Mouse (Mus musculus) testis, postnatal 14 days (tissue): ENCODE results near the gene Ndufs3.

ENCODE experiments used
- DNase-seq: peaks from one replicate; pipeline ENCODE4 v3.0.0; 2021; ENCODE audit warnings: low spot score

Ndufs3 gene

DNA sequence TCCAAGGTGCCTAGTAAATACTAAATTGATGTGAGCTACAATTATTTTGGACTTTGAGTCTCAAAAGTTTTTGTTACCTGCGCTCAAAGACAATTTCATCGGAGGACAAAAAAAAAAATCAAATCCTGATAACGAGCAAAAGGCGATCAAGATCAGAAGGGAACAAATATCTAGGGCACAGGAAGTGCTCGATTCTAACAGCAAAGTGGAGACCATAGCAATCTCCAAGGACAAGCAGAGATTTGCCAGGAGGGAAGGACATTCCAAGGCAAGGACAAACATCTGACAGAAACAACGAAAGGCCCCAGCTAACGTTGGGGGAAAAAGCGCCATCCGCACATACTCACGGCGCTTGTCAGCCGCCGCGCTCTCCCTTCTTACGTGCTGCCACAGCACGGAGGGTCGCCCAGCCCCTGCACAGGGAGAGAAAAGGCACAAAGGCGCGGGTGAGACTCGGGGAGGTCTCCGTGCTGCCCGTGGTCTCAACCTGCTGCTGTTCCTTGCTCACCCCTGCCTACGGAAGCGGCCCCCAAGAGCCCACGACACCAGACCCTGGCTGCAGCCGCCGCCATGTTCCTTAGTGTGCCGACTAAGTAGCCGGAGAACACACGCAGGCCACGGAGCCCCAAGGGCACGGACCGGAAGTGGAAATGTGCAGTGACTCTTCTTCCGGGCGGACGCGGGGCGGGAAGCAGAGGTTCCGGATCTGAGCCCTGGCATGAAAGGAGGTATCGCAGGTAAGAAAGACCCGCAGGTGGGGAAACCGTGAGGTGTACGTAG, at the start of gene Ndufs3, which contains the start of gene Kbtbd4:
Ndufs3 (minus strand) TSS at position 752 of the 780 bp plus-strand sequence.
Kbtbd4 (plus strand) TSS at position 665 of the 780 bp plus-strand sequence.
- peak; percentile 90 for DNase-seq

DNA sequence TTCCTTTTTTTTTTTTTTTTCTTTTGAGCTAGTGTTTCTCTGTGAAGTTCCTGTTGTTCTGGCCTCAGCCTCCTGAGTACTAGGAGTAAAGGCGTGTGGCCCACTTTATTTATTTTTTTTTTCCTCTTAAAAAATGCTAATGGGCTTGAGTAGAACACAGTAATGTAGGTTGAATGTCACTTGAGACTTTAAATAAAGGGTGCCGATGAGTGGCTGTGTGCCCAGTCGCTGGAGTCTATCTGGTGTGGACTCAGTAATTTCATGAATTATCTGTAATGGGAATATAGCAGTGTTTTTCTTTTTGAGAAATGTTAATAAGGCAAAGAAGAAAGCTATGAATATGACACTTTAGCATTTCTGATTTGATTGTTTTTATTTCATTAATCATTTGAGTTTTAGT, 48.8 kb upstream of the Ndufs3 start:
- no peak for DNase-seq

DNA sequence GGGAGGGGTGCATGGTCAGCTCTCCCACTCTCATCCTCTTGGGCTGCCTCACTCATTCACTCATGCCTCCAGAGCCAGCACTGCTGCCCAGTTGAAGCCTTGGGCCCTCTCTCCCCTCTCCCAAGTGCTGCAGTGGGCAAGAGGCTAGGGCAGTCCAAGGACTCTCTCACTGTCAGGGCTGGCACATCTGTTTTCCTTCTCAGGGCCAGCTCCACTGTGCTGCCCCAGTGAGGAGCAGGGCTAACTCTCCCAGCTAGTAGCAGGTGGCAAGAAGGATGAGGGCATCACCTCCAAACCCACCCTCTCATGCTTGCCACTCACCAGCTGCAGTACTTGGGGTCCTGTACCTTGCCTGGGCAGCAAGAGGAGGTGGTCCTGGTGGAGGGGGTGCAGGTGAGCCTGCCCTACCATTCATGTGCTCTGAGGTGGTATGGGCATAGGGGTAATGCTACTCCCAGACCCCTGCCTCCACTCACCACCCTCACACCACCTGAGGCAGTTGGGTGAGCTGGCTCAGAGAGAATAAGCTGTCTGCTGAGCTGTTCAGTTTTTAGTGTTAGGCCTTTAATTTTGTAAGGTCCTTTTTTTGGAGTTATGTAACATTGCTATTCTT, 46.1 kb upstream of the Ndufs3 start:
- no peak for DNase-seq

DNA sequence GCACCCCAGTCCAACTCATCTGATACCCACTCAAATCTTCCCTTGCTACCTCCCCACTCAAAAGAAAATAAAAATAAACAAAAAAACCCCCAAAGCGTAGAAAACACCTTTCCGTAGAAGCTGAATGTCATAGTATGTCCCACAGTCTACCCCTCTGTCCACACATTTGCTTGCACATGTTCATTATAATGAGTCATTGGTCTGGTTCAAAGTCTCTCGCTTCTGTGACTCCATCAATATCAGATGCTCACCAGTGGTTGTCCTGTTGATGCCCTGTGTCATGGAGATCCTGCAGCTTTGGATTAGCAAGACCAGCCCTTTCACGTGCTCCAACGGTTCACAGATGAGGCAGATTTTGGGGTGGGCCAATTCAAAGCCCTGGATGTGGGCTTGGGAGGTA, 45.5 kb upstream of the Ndufs3 start:
- no peak for DNase-seq

DNA sequence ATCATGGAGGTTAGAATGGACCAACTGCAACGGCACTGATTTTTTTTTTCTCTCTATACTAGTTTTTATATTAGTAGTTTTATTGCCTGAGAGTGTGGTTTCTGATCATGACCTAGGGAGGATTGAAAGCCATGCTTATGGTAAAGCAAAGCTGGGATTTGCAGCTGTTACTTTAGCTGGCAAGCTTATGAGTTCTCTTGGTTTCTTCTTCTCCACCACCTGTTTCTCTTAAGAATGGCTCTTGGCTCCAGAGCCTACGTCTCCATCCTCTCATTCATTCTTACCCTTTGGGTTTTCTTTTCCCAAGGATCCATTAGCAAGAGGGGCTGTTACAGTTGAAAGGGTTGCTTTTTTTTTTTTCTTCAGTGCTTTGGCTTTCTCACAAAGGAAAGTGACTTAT, 37.1 kb upstream of the Ndufs3 start:
- no peak for DNase-seq

DNA sequence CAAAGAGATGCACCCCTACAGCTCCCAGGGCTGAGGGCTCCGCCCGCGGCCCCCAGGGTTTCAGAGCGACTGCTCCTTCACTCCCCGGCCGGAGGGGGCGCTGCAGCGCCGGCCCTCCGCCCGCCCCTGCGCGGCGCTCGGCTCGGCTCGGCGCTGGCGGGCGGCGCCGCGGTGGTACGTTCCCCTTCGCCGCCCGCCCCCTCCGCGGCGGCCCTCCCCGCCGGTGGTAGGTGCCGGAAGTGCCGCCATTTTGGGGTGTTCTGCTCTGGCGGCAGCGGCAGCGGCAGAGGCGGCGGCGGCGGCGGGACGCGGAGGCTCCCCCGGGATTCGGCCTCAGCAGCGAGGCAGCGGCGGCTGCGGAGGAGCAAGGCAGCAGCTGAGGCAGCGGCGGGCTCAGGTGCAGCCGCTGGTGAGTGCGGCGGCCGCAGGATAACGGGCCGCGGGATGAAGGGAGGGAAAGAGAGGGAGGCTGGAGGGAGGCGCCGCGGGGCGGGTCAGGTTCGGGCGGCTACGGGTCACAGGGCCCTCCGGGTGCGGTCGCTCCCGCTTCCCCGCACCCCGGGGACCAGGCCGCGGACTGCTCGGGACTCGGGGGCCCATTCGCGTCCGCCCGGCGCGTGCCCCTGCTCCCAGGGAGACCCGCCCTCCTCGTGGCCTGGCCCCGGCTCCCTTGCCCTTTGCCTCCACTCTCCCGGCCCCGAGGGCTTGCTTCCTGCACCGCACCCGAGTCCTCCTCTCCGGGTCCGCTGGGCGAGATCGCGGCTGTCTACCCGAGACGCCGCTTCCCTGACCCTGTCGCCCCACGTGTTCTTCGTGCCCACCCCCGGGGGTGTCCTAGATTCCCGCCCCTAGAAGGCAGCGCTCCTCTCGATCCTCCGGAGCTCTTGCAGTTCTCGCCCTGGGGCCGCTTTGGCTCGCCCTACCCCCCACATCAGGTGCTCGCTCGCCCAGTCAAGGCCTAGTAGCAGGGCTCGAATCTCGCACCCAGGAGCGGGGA, 35.9 kb upstream of the Ndufs3 start, which contains the start of gene Celf1:
Celf1 (plus strand) TSS at position 150 of the 997 bp plus-strand sequence.
- DNase-seq = peak; percentile 87

DNA sequence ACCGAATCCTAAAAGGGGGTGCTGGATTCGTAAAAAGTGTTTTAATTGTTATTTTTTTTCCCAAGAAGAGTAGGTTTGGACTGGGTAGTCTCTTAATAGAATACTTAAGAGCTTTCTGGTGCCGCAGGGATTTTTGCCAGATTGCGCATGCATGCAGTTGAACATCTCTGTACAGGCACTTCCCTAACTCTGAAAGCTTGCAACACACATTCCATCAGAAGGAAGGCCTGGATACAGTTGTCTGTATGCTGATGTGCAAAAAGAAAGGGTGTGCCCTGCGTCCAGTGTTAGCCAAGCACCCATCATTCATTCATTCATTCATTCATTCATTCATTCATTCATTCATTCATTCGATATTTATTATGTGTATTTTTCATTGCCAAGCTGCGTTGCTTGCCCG, 35.1 kb upstream of the Ndufs3 start:
- DNase-seq = peak; percentile 22

DNA sequence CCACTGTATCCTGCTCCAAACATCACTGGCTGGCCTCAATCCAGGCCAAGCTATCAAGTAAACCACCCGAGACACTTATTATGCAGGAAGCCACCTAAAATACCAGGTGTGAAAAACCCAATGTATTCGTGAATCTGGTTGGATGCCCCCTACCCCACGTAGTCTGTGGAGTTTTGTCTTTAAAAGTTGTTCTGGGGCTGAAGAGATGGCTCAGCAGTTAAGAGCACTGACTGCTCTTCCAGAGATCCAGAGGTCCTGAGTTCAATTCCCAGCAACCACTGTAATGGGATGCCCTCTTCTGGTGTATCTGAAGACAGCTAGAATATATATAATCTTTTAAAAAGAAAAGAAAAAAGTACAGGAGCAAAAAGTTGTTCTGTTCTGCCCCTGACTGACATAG, 33.7 kb upstream of the Ndufs3 start:
- DNase-seq = no peak

DNA sequence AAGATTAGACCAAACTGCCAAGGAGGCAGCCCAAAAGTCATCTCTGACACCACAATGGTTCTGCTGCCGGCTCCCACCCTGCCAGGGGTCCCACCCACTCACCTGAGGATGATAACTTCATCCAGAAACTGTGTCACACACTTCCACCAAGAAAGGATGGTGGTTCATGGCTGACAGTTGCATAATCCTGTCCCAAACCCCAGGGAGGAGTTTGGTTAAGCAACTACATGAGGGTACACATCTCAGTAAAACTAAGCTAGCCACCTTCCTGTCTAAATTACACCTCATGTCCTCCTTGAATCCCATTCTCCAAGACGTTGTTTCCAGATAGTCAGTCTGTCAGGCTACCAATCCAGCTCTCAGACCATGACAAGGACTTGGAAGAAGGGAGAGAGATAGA, 27.6 kb upstream of the Ndufs3 start:
- DNase-seq = no peak

DNA sequence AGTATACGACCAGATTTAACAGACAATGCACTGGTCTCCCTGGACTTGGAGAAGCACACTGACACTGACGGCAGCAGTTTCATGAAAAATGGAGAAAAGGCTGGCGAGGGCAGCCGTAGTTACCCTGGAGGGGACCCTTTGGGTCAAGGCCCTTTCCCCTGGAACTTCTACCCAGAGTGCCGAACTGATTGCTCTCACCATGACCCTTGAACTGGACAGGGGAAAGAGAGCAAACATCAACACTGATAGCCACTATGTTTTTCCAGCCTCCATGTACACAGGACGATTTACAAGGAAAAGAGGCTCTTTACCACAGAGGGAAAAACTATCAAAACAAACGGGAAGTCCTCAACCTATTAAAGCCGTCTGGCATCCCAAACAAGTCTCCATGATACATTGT, 27.2 kb upstream of the Ndufs3 start:
- no peak for DNase-seq

DNA sequence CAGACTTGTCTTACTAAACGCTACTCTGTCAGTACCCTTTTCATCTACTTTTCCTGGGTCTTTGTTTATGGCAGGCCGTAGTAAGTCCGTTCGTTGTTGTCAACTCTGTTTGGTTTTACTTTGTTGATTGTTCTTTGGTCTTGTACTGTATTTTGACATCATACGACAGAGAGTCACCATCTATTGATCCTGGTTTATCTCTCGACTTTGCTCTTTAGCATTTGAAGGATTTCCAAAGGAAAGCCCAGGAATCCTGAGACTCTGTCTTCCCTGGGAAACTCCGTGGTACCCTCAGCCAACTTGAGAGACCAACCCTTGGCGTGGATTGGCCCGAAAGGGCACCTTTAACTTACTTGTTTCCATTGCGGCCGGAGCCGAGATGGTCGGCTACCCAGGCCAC, 23.9 kb upstream of the Ndufs3 start:
- DNase-seq = no peak

DNA sequence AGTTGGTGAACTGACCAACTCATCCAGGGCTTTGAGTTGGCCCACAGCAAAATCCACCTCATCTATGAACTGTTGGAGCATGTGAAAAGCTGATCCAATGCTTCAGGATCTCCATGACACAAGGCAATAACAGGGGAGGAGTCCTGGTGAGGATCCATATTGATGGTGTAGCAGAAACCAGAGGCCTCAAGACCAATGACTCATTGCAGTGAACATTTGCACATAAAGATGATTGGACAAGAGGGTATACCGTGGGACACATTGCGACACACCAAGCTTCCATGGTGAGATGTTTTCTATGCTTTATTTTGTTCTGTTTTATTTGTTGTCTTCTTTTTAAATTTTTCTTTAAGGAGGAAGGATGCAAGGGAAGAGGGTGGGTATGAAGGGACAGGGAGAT, 18.0 kb upstream of the Ndufs3 start:
- DNase-seq = no peak

DNA sequence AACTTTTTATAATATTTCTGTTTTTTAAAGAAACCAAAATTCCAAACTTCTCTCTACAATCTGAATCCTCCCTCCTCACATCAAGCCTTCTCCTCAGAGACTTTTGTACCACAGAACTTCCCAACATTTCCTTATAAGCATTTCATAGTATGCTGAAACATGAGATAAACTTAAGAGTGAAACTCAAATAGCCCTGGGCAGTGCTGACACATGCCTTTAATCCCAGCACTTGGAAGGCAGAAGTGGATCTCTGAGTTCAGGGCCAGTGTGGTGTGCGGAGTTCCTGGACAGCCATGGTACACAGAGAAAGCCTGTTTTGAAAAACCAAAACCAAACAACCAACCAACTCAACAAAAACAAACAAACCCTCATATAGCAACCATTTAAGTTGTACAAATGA, 16.6 kb upstream of the Ndufs3 start:
- DNase-seq = no peak

DNA sequence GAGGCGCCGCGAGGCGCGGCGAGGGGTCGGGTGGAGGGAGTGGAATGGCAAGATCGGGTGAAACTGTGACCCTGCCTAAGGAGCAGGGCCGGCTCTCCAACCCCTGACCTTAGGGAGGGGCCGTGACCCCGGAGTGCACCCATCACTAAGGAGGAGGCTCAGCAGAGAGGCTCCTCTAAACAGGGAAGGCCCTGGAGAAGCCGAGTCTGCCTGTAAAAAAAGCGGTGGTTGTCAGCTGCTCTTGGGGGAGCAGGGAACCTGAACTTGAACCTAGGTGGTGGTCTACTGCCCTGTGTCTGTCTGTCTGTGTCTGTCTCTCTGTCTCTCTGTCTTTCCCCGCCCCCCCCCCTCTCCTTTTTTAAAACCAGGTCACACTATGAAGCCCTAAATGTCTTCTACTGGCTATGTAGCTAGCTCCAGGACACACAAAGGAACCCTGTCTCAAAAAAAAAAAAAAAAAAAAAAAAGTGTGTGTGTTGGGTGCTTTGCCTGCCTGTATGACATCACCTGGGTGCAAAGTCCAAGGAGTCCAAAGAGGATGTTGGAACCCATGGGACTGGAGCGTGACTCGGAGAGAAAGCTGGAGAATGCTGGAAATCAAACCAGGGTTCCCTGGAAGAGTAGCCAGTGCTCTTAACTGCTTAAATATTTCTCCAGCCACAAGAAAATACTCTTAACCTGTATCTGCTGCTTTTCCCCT, 13.5 kb upstream of the Ndufs3 start:
- no peak for DNase-seq

DNA sequence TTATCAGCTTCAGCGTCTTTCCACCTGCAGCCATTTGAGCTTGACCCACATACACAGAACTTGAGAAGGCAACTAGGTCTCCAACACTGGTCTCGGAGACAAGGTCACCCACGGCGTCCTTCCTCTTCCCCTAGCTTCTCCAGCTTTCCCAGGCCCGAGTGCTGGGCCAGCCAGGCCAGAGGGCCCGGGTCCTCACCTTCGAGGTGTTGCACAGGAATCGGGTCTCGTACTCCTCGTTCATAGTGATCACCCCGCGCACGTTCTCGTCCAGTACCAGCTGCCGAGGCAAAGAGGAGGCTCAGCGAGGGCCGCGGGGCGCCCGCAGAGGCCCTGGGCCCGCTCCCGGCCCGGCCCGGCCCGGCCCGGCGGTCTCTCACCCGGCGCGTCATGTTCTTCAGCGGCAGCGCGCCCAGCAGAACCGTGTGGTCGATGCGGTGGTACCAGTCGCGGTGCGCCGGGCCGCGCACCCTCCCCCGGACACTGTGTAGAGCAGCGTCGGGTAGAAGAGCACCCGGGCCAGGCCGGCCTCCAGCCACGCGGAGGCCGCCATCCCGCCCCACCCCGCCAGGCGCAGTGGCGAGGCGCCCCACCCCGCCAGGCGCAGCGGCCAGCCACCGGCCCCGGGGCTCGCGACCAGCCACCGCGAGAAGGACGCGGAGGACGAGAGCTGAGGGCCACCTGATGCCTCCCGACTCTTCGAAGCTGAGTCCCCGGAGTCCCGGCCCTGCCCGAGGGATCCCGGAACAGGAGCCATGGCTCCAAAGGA, 12.8 kb upstream of the Ndufs3 start:
- peak; percentile 76 for DNase-seq

DNA sequence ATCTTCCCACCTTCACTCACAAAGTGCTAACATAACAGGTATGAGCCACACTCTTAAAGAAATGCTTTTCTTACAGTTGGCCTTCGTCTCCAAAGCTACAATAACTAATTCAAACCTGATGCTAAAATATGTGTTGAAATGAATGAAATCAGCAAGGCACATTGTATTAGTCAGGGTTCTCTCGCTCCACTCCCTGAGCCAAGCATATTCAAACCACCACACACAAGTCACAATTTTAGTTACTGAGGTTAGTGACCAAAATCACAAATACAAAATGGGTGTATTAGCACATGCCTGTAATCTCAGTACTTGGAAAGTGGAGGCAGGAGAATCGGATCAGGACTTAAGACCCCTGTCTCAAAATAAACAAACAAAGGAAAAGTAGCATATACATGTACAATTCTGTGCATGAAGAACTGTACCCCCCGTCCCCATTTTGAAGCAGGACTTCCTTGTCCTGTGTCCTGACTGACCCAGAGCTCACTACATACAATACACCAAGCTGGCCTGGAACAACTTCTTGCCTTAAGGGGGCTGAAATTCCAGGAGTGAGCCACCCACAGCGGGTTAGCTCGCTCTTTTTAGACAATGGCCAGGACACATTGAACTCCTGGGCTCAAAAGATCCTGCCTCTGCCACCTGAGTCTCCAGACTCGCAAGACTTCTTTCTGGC, 12.1 kb upstream of the Ndufs3 start:
- no peak for DNase-seq

DNA sequence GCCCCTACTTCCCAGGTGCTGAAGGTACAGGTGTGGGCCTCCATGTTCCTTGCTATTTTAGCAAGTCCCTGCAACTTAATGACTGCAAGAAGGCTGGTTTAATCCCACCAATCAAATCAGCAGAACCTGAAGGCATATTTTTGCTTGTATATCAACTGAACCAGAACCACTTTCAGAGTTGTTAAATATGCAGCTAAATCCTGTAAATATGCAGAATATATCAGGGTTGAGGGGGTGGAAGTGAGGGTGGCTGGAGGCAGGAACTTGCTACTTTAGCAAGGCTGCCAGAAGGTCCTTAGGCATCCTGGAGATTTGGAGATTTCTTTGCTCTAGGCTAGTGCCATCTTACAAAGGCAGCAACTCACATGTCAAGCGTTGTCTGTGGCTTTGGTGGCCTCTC, 10.9 kb upstream of the Ndufs3 start:
- DNase-seq = no peak

DNA sequence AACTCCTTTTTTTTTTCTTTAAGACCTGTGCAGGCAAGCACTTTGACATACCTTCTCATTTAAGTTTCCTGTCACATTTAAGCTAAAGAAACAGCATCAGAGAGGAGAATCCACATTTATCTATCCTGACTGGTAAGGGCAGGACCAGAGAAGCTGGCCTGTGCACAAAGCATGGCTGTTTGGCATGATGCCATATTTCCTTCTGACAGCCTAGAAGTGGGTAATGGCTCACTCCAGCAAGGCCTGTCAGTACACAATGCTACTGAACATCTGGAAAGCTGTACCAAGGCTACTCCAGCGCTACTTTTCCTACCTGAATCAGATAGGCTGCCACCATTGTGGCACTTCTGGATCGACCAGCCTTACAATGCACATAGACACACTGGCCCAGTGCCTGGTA, 9.0 kb upstream of the Ndufs3 start:
- no peak for DNase-seq

DNA sequence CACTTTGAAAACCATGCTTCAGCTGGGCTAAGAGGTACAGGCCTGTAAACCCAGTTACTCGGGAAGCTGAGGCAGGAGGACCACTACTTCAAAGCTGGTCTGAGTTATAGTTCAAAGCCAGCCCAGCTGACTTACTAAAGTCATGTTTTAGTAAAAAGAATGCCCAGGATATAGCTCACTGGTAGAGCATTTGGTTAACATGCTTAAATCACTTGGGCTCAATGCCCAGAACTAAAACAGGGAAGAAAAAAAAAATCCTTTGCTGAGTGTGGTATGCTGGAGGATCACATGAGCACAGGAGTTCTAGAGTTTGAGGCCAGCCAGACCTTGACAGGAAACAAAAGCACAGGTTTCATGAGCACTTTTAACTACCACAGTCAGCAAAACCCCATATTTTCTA, 7.0 kb upstream of the Ndufs3 start:
- DNase-seq = no peak

DNA sequence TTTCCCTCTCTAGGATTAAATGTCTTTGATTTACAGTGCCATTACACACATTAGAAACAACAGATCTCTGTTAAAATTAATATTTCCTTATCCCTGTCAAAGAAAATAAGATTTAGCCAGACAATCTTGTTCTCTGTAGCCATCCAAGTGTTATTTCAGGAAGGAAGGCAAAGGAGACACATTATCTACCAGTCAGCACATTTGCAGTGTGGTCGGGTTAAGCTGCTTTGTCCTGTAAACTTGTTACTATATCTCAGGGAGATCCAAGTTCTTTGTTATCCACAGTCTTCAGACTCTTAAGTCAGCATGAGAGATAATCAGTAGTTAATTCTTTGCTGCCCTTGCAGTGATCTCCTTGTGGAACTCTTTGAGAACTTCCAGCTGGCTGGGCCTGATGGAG, 6.2 kb upstream of the Ndufs3 start:
- no peak for DNase-seq

DNA sequence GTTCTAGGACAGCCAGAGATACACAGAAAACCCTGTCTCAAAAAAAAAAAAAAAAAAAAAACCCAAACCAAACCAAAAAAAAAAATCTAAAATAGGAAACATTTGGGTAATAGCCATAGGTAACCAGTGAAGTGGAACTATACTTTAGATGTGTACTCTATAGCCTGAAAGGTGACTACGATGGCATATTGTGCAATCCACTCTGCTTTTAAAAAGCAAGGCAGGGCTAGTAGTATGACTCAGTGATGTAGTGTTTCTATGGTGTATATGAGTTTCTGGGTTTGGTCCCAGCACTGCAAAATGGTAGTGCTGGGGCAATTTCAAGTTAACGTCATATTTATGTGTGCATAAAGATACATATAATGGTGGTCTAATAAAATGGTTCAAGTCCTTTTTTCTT, 2.1 kb upstream of the Ndufs3 start:
- DNase-seq = no peak
